Mouse (Mus musculus) hindbrain, embryonic 10.5 days (tissue): ENCODE results near the gene Dot1l. TPM values are rescaled to one million over a fixed set of nuclear protein-coding genes. Genes with fewer than 3 reads are reported as not detected.

ENCODE experiments used
- DNase-seq: peaks from one replicate; pipeline ENCODE4 v3.0.0-alpha.2; 2017; ENCODE audit warnings: low spot score
- H3K27ac ChIP-seq: fragments of 300-500 bp; sonication (generic); 2 replicates; pipeline ENCODE4 v1.5.1; 2016; ENCODE audit warnings: mild to moderate bottlenecking, moderate library complexity
- H3K27me3 ChIP-seq: fragments of 300-500 bp; sonication (generic); 2 replicates; pipeline ENCODE4 v1.6.1; 2016; ENCODE audit warnings: mild to moderate bottlenecking; ENCODE audit not compliant: poor library complexity, insufficient read depth, severe bottlenecking
- H3K36me3 ChIP-seq: fragments of 300-500 bp; sonication (generic); 2 replicates; pipeline ENCODE4 v1.6.1; 2016; ENCODE audit warnings: mild to moderate bottlenecking, moderate library complexity
- H3K4me1 ChIP-seq: fragments of 300-500 bp; sonication (generic); replicated peaks from 2 replicates; pipeline ENCODE4 v1.6.1; 2016; ENCODE audit warnings: mild to moderate bottlenecking
- H3K4me3 ChIP-seq: fragments of 300-500 bp; sonication (generic); 2 replicates; pipeline ENCODE4 v1.5.1; 2016; ENCODE audit warnings: mild to moderate bottlenecking, moderate library complexity
- H3K9me3 ChIP-seq: fragments of 300-500 bp; sonication (generic); 2 replicates; pipeline ENCODE4 v1.6.1; 2016; ENCODE audit warnings: mild to moderate bottlenecking, moderate library complexity
- WGBS: fragments of 180-500 bp; shearing (Covaris S2); methylation state at CpG from one replicate; pipeline ENCODE4 v1.1.7; 2016; 5-methylcytosine and 5-hydroxymethylcytosine counted together
- polyA plus RNA-seq: library from polyadenylated mRNA; unstranded; fragments of >200 nt; fragmentation: Nextera tagmentation; extraction: Ambion mirVana; gene quantifications from 2 replicates; pipeline ENCODE4 v1.2.1, GENCODE M21; 2016

The Dot1l gene
- 20.3 and 22.8 TPM in 2 replicates for polyA plus RNA-seq

GRCm38 (mm10) chr10:80754594-80755290 lies at the start of gene Dot1l:
Gene Dot1l, plus strand, starts transcription at chr10:80755206.
- WGBS = 1% methylated on average over 57 of the region's 57 CpGs
- Histone ChIP-seq H3K4me3 (peak within 1 kb of the TSS; percentile 91), H3K27ac (peak within 1 kb of the TSS; percentile 97), H3K9me3 (no peaks in the 10 kb centered on the region), H3K4me1 (peaks cover 62% of the 10 kb centered on the region), H3K27me3 (no peaks in the 10 kb centered on the region), H3K36me3 (no peaks in the 10 kb centered on the region)
- peak; percentile 98 for DNase-seq

- no peaks in the 10 kb centered on the region for H3K27me3 ChIP-seq
- H3K4me1 ChIP-seq = peaks cover 38% of the 10 kb centered on the region
- WGBS = 79% methylated on average over 3 of the region's 3 CpGs
- no peak overlapping the region for H3K27ac ChIP-seq
- no peaks in the 10 kb centered on the region for H3K9me3 ChIP-seq
- no peak overlapping the region for H3K4me3 ChIP-seq
- DNase-seq = no peak
- peaks cover 56% of the 10 kb centered on the region for H3K36me3 ChIP-seq
Observed at GRCm38 (mm10) chr10:80705479-80705878, 49.5 kb upstream of the Dot1l start.

- Histone ChIP-seq H3K36me3 (peaks cover 100% of the 10 kb centered on the region), H3K27me3 (no peaks in the 10 kb centered on the region), H3K9me3 (no peaks in the 10 kb centered on the region; the same call in 1 of the 2 replicates), H3K4me1 (no peaks in the 10 kb centered on the region), H3K4me3 (no peak overlapping the region), H3K27ac (no peak overlapping the region)
- no peak for DNase-seq
- 90% methylated on average over 3 of the region's 3 CpGs for WGBS
Observed at GRCm38 (mm10) chr10:80710834-80711233, 44.2 kb upstream of the Dot1l start.

GRCm38 (mm10) chr10:80717281-80717680 lies 37.7 kb upstream of the Dot1l start:
- H3K27me3 ChIP-seq = no peaks in the 10 kb centered on the region
- H3K27ac ChIP-seq = no peak overlapping the region
- DNase-seq = no peak
- no peaks in the 10 kb centered on the region for H3K4me1 ChIP-seq
- H3K36me3 ChIP-seq = peaks cover 100% of the 10 kb centered on the region
- 81% methylated on average over 1 of the region's 1 CpGs for WGBS
- H3K9me3 ChIP-seq = no peaks in the 10 kb centered on the region; the same call in 1 of the 2 replicates
- H3K4me3 ChIP-seq = no peak overlapping the region

GRCm38 (mm10) chr10:80727369-80728127 lies 27.5 kb upstream of the Dot1l start:
- Histone ChIP-seq H3K36me3 (peaks cover 100% of the 10 kb centered on the region), H3K27ac (no peak overlapping the region), H3K27me3 (no peaks in the 10 kb centered on the region), H3K4me3 (no peak overlapping the region), H3K9me3 (no peaks in the 10 kb centered on the region), H3K4me1 (no peaks in the 10 kb centered on the region)
- no peak for DNase-seq
- WGBS = 88% methylated on average over 5 of the region's 5 CpGs

GRCm38 (mm10) chr10:80732611-80733101 lies 22.4 kb upstream of the Dot1l start:
- Histone ChIP-seq H3K36me3 (peaks cover 94% of the 10 kb centered on the region), H3K9me3 (no peaks in the 10 kb centered on the region), H3K27me3 (no peaks in the 10 kb centered on the region), H3K27ac (no peak overlapping the region), H3K4me1 (no peaks in the 10 kb centered on the region), H3K4me3 (no peak overlapping the region)
- WGBS = 93% methylated on average over 6 of the region's 6 CpGs
- DNase-seq = no peak

GRCm38 (mm10) chr10:80736731-80737130 lies 18.3 kb upstream of the Dot1l start:
- H3K4me3 ChIP-seq = no peak overlapping the region
- peaks cover 19% of the 10 kb centered on the region for H3K4me1 ChIP-seq
- no peak overlapping the region for H3K27ac ChIP-seq
- H3K36me3 ChIP-seq = peaks cover 76% of the 10 kb centered on the region
- no peaks in the 10 kb centered on the region for H3K9me3 ChIP-seq
- DNase-seq = no peak
- 81% methylated on average over 5 of the region's 5 CpGs for WGBS
- no peaks in the 10 kb centered on the region for H3K27me3 ChIP-seq

- 67% methylated on average over 1 of the region's 1 CpGs for WGBS
- H3K4me3 ChIP-seq = no peak overlapping the region
- H3K9me3 ChIP-seq = no peaks in the 10 kb centered on the region
- DNase-seq = no peak
- H3K27ac ChIP-seq = no peak overlapping the region
- peaks cover 58% of the 10 kb centered on the region for H3K36me3 ChIP-seq
- no peaks in the 10 kb centered on the region for H3K27me3 ChIP-seq
- H3K4me1 ChIP-seq = peaks cover 28% of the 10 kb centered on the region
Observed at GRCm38 (mm10) chr10:80738657-80739056, 16.3 kb upstream of the Dot1l start.

- Histone ChIP-seq H3K4me3 (peak overlapping the region; percentile 98), H3K4me1 (peaks cover 33% of the 10 kb centered on the region), H3K27ac (peak overlapping the region; percentile 96), H3K36me3 (peaks cover 37% of the 10 kb centered on the region), H3K27me3 (no peaks in the 10 kb centered on the region), H3K9me3 (no peaks in the 10 kb centered on the region)
- WGBS = 40% methylated on average over 5 of the region's 5 CpGs
- DNase-seq = no peak
Observed at GRCm38 (mm10) chr10:80741146-80741545, 13.9 kb upstream of the Dot1l start.

GRCm38 (mm10) chr10:80741634-80742179 lies 13.3 kb upstream of the Dot1l start:
- H3K4me3 ChIP-seq = peak overlapping the region; percentile 98
- peaks cover 33% of the 10 kb centered on the region for H3K4me1 ChIP-seq
- H3K36me3 ChIP-seq = peaks cover 32% of the 10 kb centered on the region
- H3K9me3 ChIP-seq = no peaks in the 10 kb centered on the region
- peak overlapping the region; percentile 96 for H3K27ac ChIP-seq
- DNase-seq = no peak
- H3K27me3 ChIP-seq = no peaks in the 10 kb centered on the region
- WGBS = under 1% methylated on average over 46 of the region's 46 CpGs

GRCm38 (mm10) chr10:80742180-80742978 lies 12.6 kb upstream of the Dot1l start, which contains the start of gene Ap3d1:
Gene Ap3d1, minus strand, starts transcription at chr10:80742264.
- 3% methylated on average over 25 of the region's 25 CpGs for WGBS
- peaks cover 33% of the 10 kb centered on the region for H3K4me1 ChIP-seq
- peak; percentile 97 for DNase-seq
- H3K9me3 ChIP-seq = no peaks in the 10 kb centered on the region
- H3K4me3 ChIP-seq = peak within 1 kb of the TSS; percentile 98
- H3K27ac ChIP-seq = peak within 1 kb of the TSS; percentile 96
- H3K36me3 ChIP-seq = peaks cover 25% of the 10 kb centered on the region
- no peaks in the 10 kb centered on the region for H3K27me3 ChIP-seq

GRCm38 (mm10) chr10:80744262-80744661 lies 10.7 kb upstream of the Dot1l start:
- no peak overlapping the region for H3K27ac ChIP-seq
- WGBS = 43% methylated on average over 5 of the region's 5 CpGs
- no peaks in the 10 kb centered on the region for H3K9me3 ChIP-seq
- H3K4me1 ChIP-seq = peaks cover 33% of the 10 kb centered on the region
- peak overlapping the region; percentile 9; the same call in 1 of the 2 replicates for H3K4me3 ChIP-seq
- H3K36me3 ChIP-seq = peaks cover 10% of the 10 kb centered on the region; the same call in 1 of the 2 replicates
- peak; percentile 9 for DNase-seq
- no peaks in the 10 kb centered on the region for H3K27me3 ChIP-seq
